Mouse (Mus musculus): ENCODE measurements around the gene Drd4. TPM values are rescaled to one million over a fixed set of nuclear protein-coding genes. Genes with fewer than 3 reads are reported as not detected.

The Drd4 gene
- polyA plus RNA-seq, 1 experiment from 2014 or later = 0.35 TPM

DNA sequence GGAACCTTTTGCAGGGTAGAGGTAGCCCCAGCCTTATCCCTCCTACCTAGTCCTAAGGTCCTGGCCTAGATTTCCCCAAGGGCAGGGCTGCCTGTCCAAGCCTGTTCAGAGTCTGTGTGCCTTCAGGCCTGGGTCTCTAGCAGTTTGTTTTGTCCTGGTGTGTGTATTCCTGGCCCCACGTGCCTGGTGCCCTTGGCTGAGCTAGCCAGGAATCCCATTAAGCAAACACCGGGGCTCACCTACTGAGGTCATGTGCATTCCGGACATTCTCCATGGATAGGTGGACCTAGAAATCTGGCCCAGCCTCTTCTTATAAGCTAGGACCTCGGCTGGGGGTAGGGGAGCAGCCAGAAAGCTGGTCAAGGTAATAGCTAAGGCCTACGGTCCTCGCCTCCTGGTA, 48.7 kb downstream of the Drd4 start:
- Histone ChIP-seq H3K36me3 (no peaks in the 10 kb centered on the region; the same call in 1 of the 2 replicates), H3K27me3 (replicated peaks) (no peaks in the 10 kb centered on the region), H3K4me1 (replicated peaks) (peaks cover 27% of the 10 kb centered on the region; the same call in 1 of the 2 replicates), H3K4me2 (replicated peaks) (peak overlapping the region; percentile 55), H3K4me3 (replicated peaks) (peak overlapping the region; percentile 36), H3K9ac (peak overlapping the region; percentile 55), H3K27ac (peak overlapping the region; percentile 93), H3K9me3 (no peaks in the 10 kb centered on the region)
- peak; percentile 20 for ATAC-seq
- WGBS = 38% methylated on average over 6 of the region's 6 CpGs

DNA sequence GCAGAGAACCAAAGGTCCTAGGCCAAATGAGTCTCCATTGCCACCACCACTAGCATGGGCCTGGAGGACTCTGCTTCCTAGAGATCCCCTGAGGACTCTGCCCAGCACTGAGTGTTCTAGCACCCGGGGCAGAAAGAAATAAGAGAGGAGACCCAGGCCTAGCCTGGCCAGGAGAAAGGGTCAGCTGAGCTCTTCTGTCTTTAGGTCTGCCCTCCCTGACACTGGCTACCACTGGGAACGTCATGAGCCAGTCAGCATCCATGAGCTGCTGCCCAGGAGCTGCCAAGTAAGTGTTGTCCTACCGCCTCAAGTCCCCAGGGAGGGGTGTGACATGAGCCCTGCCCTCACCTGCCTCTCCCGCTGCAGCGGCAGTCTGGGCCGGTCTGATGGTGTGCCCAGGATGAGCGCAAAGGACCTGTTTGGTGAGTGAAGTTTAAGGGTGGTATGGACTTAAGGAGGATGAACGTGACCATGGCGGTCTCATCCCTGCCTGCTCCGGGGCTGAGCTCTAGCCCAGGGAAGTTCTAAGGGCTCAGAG, 50.0 kb downstream of the Drd4 start:
- Histone ChIP-seq H3K27ac (0 out of 2 replicates have a peak overlapping the region, but pooled peaks have one; percentile 93), H3K9ac (peak overlapping the region; percentile 55; the same call in 1 of the 2 replicates), H3K4me1 (replicated peaks) (peaks cover 27% of the 10 kb centered on the region; the same call in 1 of the 2 replicates), H3K9me3 (no peaks in the 10 kb centered on the region), H3K4me2 (replicated peaks) (peak overlapping the region; percentile 55), H3K27me3 (replicated peaks) (no peaks in the 10 kb centered on the region), H3K36me3 (no peaks in the 10 kb centered on the region), H3K4me3 (replicated peaks) (no peak overlapping the region)
- ATAC-seq = no peak
- WGBS = 65% methylated on average over 10 of the region's 10 CpGs

DNA sequence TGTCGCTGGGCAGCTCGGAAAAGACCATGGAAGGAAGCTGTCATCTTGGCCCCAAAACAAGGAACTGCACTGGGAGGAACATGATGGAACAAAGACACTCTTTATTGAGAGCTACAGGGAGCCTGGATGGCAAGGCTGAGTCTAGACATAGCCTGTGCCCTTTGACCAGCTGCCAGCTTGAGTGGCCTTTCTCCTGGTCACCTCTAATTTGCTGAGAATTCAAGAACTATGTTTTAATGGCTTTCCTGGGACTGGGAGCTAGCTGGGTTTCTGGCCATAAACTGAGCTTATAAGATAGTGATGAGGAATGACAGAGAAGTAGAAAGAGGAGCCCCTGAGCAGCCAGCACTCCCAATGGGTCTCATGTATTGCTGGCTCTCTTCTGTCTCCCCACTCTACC, 51.4 kb downstream of the Drd4 start:
- Histone ChIP-seq H3K36me3 (no peaks in the 10 kb centered on the region), H3K4me2 (replicated peaks) (peak overlapping the region; percentile 33), H3K27me3 (replicated peaks) (no peaks in the 10 kb centered on the region), H3K4me3 (replicated peaks) (no peak overlapping the region), H3K9me3 (no peaks in the 10 kb centered on the region), H3K9ac (no peak overlapping the region), H3K4me1 (replicated peaks) (peaks cover 21% of the 10 kb centered on the region; the same call in 1 of the 2 replicates), H3K27ac (peak overlapping the region; percentile 76)
- ATAC-seq = no peak
- 83% methylated on average over 2 of the region's 2 CpGs for WGBS

DNA sequence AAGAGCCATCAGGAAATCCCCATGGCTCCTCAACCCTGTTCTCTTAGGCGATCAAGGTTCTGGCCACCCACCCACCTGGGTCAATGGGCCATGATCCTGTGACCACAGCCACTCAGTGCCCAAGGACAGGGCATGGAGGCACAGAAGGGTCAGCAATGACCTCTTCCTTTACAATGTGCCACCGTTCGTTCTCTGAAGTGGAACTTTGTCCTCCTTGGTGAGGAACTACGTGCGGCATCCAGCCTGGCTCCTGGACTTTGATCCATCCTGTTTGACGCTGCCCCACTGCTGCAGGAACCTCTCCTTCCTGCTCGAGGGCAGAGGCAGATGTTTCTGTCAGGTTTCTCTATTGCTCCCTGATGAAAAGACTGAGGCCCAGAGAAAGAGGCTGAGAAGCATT, 51.9 kb downstream of the Drd4 start:
- H3K27me3 ChIP-seq (replicated peaks) = no peaks in the 10 kb centered on the region
- 56% methylated on average over 7 of the region's 7 CpGs for WGBS
- H3K4me1 ChIP-seq (replicated peaks) = peaks cover 19% of the 10 kb centered on the region; the same call in 1 of the 2 replicates
- H3K4me3 ChIP-seq (replicated peaks) = no peak overlapping the region
- H3K4me2 ChIP-seq (replicated peaks) = peak overlapping the region; percentile 33
- peak overlapping the region; percentile 76 for H3K27ac ChIP-seq
- H3K36me3 ChIP-seq = no peaks in the 10 kb centered on the region
- no peaks in the 10 kb centered on the region for H3K9me3 ChIP-seq
- ATAC-seq = peak; percentile 50
- H3K9ac ChIP-seq = no peak overlapping the region

DNA sequence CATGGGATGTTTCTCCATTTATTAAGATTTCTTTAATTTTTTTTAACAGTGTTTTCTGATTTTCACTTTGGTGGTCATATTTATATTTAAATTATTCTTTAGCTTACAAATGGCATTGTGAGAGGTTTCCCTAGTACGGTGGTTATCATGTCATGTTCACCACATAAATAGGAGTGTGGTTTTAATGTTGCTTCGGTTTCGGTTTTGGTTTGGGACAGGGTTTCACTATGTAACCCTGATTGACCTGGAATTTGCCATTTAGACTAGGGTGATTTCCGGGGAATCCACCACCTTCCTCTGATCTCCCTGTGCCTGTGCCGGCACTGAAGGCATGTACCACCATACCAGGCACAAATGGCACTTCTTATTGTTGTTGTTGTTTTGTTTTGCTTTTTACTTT, 53.0 kb downstream of the Drd4 start:
- ATAC-seq = no peak
- no peaks in the 10 kb centered on the region for H3K36me3 ChIP-seq
- H3K9me3 ChIP-seq = no peaks in the 10 kb centered on the region
- H3K4me1 ChIP-seq (replicated peaks) = peaks cover 14% of the 10 kb centered on the region; the same call in 1 of the 2 replicates
- no peaks in the 10 kb centered on the region for H3K27me3 ChIP-seq (replicated peaks)
- no peak overlapping the region for H3K9ac ChIP-seq
- 84% methylated on average over 5 of the region's 5 CpGs for WGBS
- H3K4me2 ChIP-seq (replicated peaks) = no peak overlapping the region
- H3K4me3 ChIP-seq (replicated peaks) = no peak overlapping the region
- no peak overlapping the region for H3K27ac ChIP-seq

Other genes starting within 250 kb of the Drd4 start
- 7.9 and 10.7 TPM in 2 replicates for gene B4galnt4, start 230.9 kb upstream of the Drd4 start, polyA plus RNA-seq (2015; fragmentation: Nextera tagmentation; extraction: Ambion mirVana)
- 24.6 and 26.1 TPM in 2 replicates for gene Pkp3, start 213.8 kb upstream of the Drd4 start, polyA plus RNA-seq (2015; fragmentation: Nextera tagmentation; extraction: Ambion mirVana)
- gene Sigirr, start 191.4 kb upstream of the Drd4 start, polyA plus RNA-seq (2015; fragmentation: Nextera tagmentation; extraction: Ambion mirVana) = 17.8 and 20.5 TPM in 2 replicates
- gene Ano9, start 174.2 kb upstream of the Drd4 start, polyA plus RNA-seq (2015; fragmentation: Nextera tagmentation; extraction: Ambion mirVana) = 29.5 and 35.3 TPM in 2 replicates
- gene Ptdss2, start 169.6 kb upstream of the Drd4 start, polyA plus RNA-seq (2015; fragmentation: Nextera tagmentation; extraction: Ambion mirVana) = 58.0 and 59.7 TPM in 2 replicates
- gene Rnh1, start 119.1 kb upstream of the Drd4 start, polyA plus RNA-seq (2015; fragmentation: Nextera tagmentation; extraction: Ambion mirVana) = 123 and 155 TPM in 2 replicates
- 92.9 and 107 TPM in 2 replicates for gene Hras, start 98.0 kb upstream of the Drd4 start, polyA plus RNA-seq (2015; fragmentation: Nextera tagmentation; extraction: Ambion mirVana)
- 5.1 and 5.4 TPM in 2 replicates for gene Lrrc56, start 97.8 kb upstream of the Drd4 start, polyA plus RNA-seq (2015; fragmentation: Nextera tagmentation; extraction: Ambion mirVana)
- gene Lmntd2, start 77.9 kb upstream of the Drd4 start, polyA plus RNA-seq (2015; fragmentation: Nextera tagmentation; extraction: Ambion mirVana) = 3.5 and 3.6 TPM in 2 replicates
- gene Rassf7, start 76.1 kb upstream of the Drd4 start, polyA plus RNA-seq (2015; fragmentation: Nextera tagmentation; extraction: Ambion mirVana) = 63.7 and 70.0 TPM in 2 replicates
- 61.9 and 62.1 TPM in 2 replicates for gene Phrf1, start 63.2 kb upstream of the Drd4 start, polyA plus RNA-seq (2015; fragmentation: Nextera tagmentation; extraction: Ambion mirVana)
- 5.2 and 5.7 TPM in 2 replicates for gene Irf7, start 25.5 kb upstream of the Drd4 start, polyA plus RNA-seq (2015; fragmentation: Nextera tagmentation; extraction: Ambion mirVana)
- 75.8 and 96.1 TPM in 2 replicates for gene Cdhr5, start 15.2 kb upstream of the Drd4 start, polyA plus RNA-seq (2015; fragmentation: Nextera tagmentation; extraction: Ambion mirVana)
- 203 and 260 TPM in 2 replicates for gene Sct, start 12.9 kb upstream of the Drd4 start, polyA plus RNA-seq (2015; fragmentation: Nextera tagmentation; extraction: Ambion mirVana)
- 63.1 and 63.5 TPM in 2 replicates for gene Deaf1, start 35.7 kb downstream of the Drd4 start, polyA plus RNA-seq (2015; fragmentation: Nextera tagmentation; extraction: Ambion mirVana)
- 35.1 and 35.6 TPM in 2 replicates for gene Tmem80, start 35.7 kb downstream of the Drd4 start, polyA plus RNA-seq (2015; fragmentation: Nextera tagmentation; extraction: Ambion mirVana)
- gene Eps8l2, start 46.9 kb downstream of the Drd4 start, polyA plus RNA-seq (2015; fragmentation: Nextera tagmentation; extraction: Ambion mirVana) = 117 and 133 TPM in 2 replicates
- 458 and 460 TPM in 2 replicates for gene Taldo1, start 100.2 kb downstream of the Drd4 start, polyA plus RNA-seq (2015; fragmentation: Nextera tagmentation; extraction: Ambion mirVana)
- gene Gatd1, start 122.1 kb downstream of the Drd4 start, polyA plus RNA-seq (2015; fragmentation: Nextera tagmentation; extraction: Ambion mirVana) = 47.4 and 49.2 TPM in 2 replicates
- gene Cend1, start 137.5 kb downstream of the Drd4 start, polyA plus RNA-seq (2015; fragmentation: Nextera tagmentation; extraction: Ambion mirVana) = 3.8 and 3.9 TPM in 2 replicates
- 28.5 and 33.1 TPM in 2 replicates for gene Slc25a22, start 145.9 kb downstream of the Drd4 start, polyA plus RNA-seq (2015; fragmentation: Nextera tagmentation; extraction: Ambion mirVana)
- gene Pidd1, start 152.0 kb downstream of the Drd4 start, polyA plus RNA-seq (2015; fragmentation: Nextera tagmentation; extraction: Ambion mirVana) = 7.6 and 9.6 TPM in 2 replicates
- gene Rplp2, start 155.4 kb downstream of the Drd4 start, polyA plus RNA-seq (2015; fragmentation: Nextera tagmentation; extraction: Ambion mirVana) = 1,378 and 1,526 TPM in 2 replicates
- 35.1 and 38.1 TPM in 2 replicates for gene Pnpla2, start 163.2 kb downstream of the Drd4 start, polyA plus RNA-seq (2015; fragmentation: Nextera tagmentation; extraction: Ambion mirVana)
- gene Cracr2b, start 169.1 kb downstream of the Drd4 start, polyA plus RNA-seq (2015; fragmentation: Nextera tagmentation; extraction: Ambion mirVana) = 16.5 and 22.0 TPM in 2 replicates
- 21.5 and 25.5 TPM in 2 replicates for gene Cd151, start 175.4 kb downstream of the Drd4 start, polyA plus RNA-seq (2015; fragmentation: Nextera tagmentation; extraction: Ambion mirVana)
- gene Polr2l, start 183.1 kb downstream of the Drd4 start, polyA plus RNA-seq (2015; fragmentation: Nextera tagmentation; extraction: Ambion mirVana) = 57.9 and 61.9 TPM in 2 replicates
- 60.7 and 67.8 TPM in 2 replicates for gene Tspan4, start 183.2 kb downstream of the Drd4 start, polyA plus RNA-seq (2015; fragmentation: Nextera tagmentation; extraction: Ambion mirVana)
- gene Chid1, start 247.9 kb downstream of the Drd4 start, polyA plus RNA-seq (2015; fragmentation: Nextera tagmentation; extraction: Ambion mirVana) = 52.6 and 62.3 TPM in 2 replicates

Data from intestine, embryonic 15.5 days (tissue).